Mouse (Mus musculus): ENCODE data around the gene Gja6.

The Gja6 gene

DNA sequence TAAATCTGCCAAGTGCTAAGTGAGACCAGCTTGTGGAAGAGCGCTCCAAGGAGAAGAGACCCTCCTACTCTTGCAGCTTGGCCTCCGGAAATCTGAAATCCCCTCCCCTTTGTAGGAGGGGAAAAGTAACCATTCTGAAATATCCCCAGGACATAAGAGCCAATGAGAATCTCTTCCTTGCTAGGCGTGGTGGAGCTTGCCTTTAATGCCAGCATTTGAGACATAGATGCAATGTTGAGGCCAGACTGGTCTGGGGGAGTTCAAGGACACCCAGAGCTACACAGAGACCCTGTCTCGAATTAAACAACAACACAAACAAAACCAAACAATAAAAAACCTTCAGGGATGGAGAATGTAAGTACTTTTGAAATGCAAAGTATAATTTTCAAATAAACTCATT is at the start of gene Gja6:
Gja6 (minus strand) TSS at position 101 of the 400 bp plus-strand sequence.
- no peak for DNase-seq (ENCODE audit: low spot score)

GRCm38 (mm10) chrX:160949583-160949982 is 42.7 kb upstream of the Gja6 start:
- no peak for DNase-seq (ENCODE audit: low spot score)

- no peak for DNase-seq (ENCODE audit: low spot score)
Observed at GRCm38 (mm10) chrX:160944722-160945121, 37.9 kb upstream of the Gja6 start.

- no peak for DNase-seq (ENCODE audit: low spot score)
Observed at GRCm38 (mm10) chrX:160935541-160935940, 28.7 kb upstream of the Gja6 start.

GRCm38 (mm10) chrX:160930656-160931055 is 23.8 kb upstream of the Gja6 start:
- DNase-seq (ENCODE audit: low spot score), result no peak

DNA sequence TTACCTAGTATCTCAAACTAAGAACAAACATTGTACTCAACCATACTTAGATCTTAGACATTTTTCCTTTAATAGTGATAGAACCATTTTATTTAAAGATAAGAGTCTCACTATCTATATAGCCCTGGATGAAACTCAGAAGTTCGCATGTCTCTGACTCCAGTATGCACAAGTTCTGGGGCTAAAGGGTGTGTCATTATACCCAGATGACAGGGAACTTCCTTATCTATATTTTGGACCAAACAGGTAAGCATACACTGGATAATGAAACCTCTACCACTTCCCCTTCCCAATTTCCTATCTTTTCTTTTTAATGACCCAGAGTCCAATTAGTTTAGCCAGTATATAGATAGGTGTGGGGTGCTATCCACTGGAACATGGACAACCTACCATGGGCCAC is 22.0 kb upstream of the Gja6 start:
- no peak for DNase-seq (ENCODE audit: low spot score)

GRCm38 (mm10) chrX:160919022-160919637 is 12.3 kb upstream of the Gja6 start:
- no peak for DNase-seq (ENCODE audit: low spot score)

- DNase-seq (ENCODE audit: low spot score), result no peak
Observed at GRCm38 (mm10) chrX:160906477-160906876, 375 bp downstream of the Gja6 start.

- DNase-seq (ENCODE audit: low spot score), result no peak
Observed at GRCm38 (mm10) chrX:160905913-160906312, 939 bp downstream of the Gja6 start.

DNA sequence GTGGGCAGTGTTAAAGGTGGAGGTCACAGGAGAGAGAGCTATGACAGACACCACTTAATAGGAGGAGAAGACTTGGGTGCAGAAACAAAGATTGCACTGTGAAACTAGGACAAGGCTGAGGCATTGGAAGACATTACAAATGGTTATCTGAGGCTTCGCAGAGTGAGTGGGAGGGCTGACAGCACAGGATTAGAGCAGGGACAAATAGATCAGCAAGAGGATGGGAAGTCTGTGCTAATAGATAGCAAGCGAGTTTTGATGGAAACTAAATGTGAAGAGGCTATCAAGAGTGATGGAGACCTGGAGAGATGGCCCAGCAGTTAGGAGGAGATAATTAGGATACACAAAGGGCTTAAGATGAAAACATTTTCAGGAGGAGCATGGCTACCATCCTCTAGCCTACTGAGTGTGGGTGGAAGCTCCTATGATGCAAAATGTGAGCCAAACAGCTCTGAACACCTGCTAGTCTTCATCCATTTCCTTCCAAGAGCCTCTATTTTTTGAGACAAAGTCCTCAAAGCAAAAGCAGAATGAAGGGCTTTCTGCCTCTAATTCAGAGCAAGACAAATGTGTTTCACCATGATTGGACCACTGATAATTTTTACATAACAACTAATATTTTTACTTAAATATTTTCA is 1.7 kb downstream of the Gja6 start:
- DNase-seq (ENCODE audit: low spot score), result no peak

DNA sequence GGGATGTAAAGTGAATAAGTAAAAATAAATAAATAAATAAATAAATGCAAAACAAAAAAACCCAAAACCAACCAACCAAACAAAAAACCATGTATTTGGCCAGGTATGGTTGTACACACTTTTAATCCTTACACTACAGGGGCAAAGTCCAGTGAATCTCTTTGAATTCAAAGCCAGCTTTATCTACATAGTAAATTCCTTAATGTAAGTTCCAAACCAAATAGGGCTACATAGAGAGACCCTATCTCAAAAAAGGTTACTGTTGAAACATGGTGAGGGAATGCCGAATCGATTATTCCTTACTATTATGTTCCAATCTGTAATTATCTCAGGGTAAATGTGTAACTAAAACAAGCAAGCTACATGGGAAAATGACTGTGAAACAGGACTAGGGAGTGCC is 5.7 kb downstream of the Gja6 start:
- DNase-seq (ENCODE audit: low spot score), result no peak

DNA sequence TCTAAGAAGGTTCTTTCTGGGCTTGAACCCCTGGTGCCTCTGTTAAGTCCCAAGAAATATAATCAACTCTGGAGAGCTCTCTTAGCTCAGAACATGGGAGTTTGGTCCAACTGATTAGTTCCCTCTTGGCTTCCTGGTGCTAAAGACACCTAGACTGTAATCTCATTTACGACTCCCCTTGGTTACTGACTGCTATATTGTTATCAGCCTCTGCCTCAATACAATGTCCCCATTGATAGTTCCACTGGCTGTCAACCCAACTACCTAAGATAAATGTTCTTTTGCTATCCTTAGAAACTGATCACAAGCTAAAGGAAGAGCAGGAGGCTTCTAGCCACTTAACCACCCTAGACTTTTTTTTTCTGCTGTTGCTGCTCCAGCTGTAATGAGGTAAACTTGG is 14.8 kb downstream of the Gja6 start:
- no peak for DNase-seq (ENCODE audit: low spot score)

GRCm38 (mm10) chrX:160886301-160886700 is 20.6 kb downstream of the Gja6 start:
- DNase-seq (ENCODE audit: low spot score), result no peak

DNA sequence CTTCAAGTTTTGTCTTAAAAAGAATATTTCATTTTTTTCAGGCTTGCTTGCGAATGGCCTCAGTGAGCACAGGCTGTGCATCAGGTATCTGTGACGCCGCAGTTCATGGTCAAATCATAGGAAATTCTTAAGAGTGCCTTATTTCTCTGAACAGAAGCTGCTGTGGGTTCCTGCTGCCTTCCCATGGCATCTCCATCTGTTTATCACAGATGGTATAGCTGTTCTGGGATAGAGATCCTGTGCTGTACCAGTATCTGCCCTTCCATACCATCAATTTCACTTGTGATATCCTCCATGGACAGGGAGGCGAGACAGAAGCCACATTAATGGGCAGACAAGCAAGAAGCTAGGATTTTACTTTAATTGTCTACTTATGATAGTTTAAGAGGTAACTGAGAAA is 40.3 kb downstream of the Gja6 start:
- no peak for DNase-seq (ENCODE audit: low spot score)

- no peak for DNase-seq (ENCODE audit: low spot score)
Observed at GRCm38 (mm10) chrX:160865022-160865421, 41.8 kb downstream of the Gja6 start.

- DNase-seq (ENCODE audit: low spot score), result no peak
Observed at GRCm38 (mm10) chrX:160863689-160864383, 43.0 kb downstream of the Gja6 start.
